Mouse (Mus musculus): ENCODE results near the gene Defb21.

- TF ChIP-seq POLR2A (IDR thresholded peaks at IDR 0.05; ENCODE audit: insufficient read depth, low read length) (no peak), CTCF (IDR thresholded peaks at IDR 0.05; ENCODE audit: low read depth, low read length) (no peak)
These were observed 2.7 kb upstream of the Defb21 start for GRCm38 (mm10) chr2:152569881-152570280.

Data from ES-Bruce4 (cell line).